Mouse (Mus musculus) frontal cortex, adult (tissue): ENCODE measurements around the gene Olfr684.

Experiments
- ATAC-seq: cut with Nextera tagmentation; 2 replicates; pipeline ENCODE4 v1.9.2; 2017; ENCODE audit warnings: mild to moderate bottlenecking, moderate library complexity, mixed read lengths; ENCODE audit not compliant: low TSS enrichment

The Olfr684 gene

GRCm38 (mm10) chr7:105163553-105163952 is at the start of gene Olfr684:
Gene Olfr684 (minus strand): TSS chr7:105163653.
- ATAC-seq, result no peak

- ATAC-seq, result no peak
Measured at GRCm38 (mm10) chr7:105207385-105207784, 43.9 kb upstream of the Olfr684 start, which contains the start of gene Olfr686. Gene Olfr686 (minus strand): TSS chr7:105207485.

DNA sequence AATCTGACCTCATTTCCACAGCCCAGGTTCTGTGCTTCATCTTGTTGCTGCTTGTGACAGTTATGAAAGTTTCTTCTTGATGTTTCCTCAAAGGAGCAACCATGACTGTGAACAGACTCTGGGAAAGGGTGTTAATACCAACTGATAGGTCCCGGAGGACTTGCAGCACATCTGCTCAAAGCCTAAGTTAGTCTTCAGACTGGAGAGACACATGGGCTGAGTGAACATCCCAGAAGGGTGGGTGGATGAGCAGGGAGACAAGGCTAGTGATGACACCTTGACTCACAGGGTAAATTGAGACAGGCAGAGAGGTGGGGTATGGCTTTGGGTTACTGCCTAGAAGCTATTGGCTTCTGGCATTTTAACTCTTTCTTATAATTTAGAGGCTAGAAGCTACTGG is 22.5 kb upstream of the Olfr684 start, which contains the start of gene Olfr685:
Olfr685 (minus strand) TSS at position 101 of the 400 bp plus-strand sequence.
- no peak for ATAC-seq

GRCm38 (mm10) chr7:105170773-105171172 is 7.3 kb upstream of the Olfr684 start:
- peak; percentile 85 for ATAC-seq

DNA sequence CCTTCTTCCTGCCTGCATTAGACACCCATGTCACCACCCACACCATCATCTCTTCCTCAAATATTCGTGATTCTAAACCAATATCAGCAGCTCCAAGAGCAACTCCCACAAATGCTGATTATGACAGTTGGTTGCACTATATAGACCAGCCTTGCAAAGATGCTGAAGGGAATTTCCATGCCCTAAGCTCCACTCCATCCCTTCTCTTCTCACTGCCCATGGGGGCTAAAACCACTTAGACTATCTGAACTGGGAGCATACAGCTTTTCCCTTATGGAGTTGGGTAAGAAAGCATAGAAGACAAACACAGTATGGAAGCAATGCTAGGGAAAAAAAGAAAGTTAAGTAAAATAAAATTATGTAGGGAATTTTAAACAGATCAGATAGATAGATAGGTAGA is 16.5 kb downstream of the Olfr684 start, which contains the start of gene Olfr683:
Olfr683 (minus strand) TSS at position 101 of the 400 bp plus-strand sequence.
- ATAC-seq, result no peak

DNA sequence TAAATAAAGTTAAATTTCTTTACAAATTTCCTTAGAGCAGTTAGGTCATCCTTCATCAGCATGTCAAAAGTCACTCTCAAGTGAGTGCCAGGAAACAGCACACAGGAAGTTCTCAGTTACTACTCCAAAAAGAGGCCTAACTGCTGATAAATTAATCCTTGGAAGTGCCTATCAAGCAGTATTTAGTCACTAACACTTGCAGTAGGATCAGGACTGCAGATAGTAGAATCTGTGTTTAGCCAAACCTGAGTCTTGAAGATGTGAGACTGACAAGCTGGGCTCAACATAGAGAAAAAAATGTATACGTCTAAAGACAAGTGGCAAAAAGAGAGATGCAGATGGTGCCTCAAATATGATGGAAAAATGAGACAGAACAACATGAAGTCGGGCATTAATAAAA is 22.2 kb downstream of the Olfr684 start:
- no peak for ATAC-seq

DNA sequence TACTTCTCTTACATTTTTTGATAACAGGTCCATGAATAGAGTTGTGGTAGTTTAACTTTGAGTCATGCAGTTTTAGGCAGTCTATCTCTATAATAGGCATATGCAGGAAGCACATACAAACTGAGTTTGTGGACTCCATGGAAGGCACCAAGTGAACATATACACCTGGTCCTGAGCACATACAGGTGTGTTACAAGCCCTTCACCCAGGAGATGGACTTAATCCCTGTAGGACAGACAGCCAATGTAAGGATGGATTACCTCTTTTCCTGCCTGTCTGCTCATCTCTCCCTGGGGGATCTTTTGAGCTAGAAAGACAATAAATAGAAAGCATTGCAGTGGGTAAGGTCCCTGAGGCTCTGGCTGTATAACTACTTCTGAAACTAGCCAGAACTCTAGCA is 46.9 kb downstream of the Olfr684 start, which contains the start of gene Olfr681:
Olfr681 (plus strand) TSS at position 301 of the 400 bp plus-strand sequence.
- ATAC-seq, result no peak
